Mouse (Mus musculus) thymus, adult 18-20 months (tissue): ENCODE measurements around the gene Dlx4.

ENCODE experiments used
- DNase-seq, 2 experiments: peaks; one replicate each; pipeline ENCODE4 v3.0.0; 2022; ENCODE audit warnings: mixed read lengths in 2 of 2

Gene Dlx4

GRCm38 (mm10) chr11:95101071-95101788 is 44.8 kb downstream of the Dlx4 start:
- no peak for DNase-seq

- no peak for DNase-seq
Measured at GRCm38 (mm10) chr11:95100393-95100792, 45.7 kb downstream of the Dlx4 start.

- no peak for DNase-seq
Measured at GRCm38 (mm10) chr11:95098346-95099095, 47.5 kb downstream of the Dlx4 start.

GRCm38 (mm10) chr11:95097889-95098288 is 48.2 kb downstream of the Dlx4 start:
- DNase-seq, result no peak

GRCm38 (mm10) chr11:95096608-95097373 is 49.3 kb downstream of the Dlx4 start:
- DNase-seq, result no peak

GRCm38 (mm10) chr11:95095596-95095995 is 50.5 kb downstream of the Dlx4 start:
- no peak for DNase-seq

- no peak for DNase-seq
Measured at GRCm38 (mm10) chr11:95093077-95093476, 53.0 kb downstream of the Dlx4 start.
